Mouse (Mus musculus) regulatory T cell (primary cell): Measurements from ENCODE around the gene Map1b.

Experiments used
- in situ Hi-C: fragments of 300-600 bp; cut with MboI, MseI; formaldehyde crosslinking; loops from one replicate; pipeline ENCODE4 v1.15.1; 2025; ENCODE audit warnings: high pct_unique_total_duplicates

The Map1b gene

DNA sequence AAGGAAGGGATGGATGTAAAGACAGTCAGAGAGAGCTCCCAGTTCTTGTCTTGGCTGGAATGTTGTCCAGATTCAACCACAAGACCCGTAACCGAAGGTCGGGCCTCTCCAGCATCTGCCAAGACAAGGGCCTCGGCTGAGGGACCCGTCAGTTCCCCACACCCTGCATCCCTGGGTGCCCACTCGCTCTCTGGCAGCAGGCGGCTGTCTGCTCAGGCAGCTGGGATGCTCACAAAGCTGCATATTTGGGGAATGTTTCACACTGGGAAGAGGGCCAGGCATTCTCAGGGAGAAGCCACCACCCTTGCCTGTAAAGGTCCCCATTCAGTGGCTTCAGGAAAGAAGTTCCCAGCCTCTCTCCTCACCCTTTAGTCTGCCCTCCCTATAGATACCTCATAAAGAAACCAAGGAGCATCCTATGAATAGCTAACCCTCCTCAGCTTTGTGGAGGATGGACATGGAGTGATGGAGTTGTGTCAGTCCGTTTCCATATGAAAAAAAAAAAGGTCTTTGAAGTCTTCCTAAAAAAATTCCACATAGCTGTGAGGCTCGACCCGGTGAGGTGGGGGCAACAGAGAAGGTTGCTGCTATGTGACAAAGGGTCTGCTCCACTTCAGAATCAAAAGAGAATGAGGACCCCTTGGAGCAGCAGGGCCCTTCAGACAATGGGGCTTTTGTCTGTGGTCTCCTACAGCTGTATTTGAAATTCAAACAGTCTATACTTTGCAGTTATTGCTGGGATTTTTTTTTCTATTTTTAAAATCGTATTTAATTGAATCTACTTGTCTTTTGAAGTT is 68.7 kb downstream of the Map1b start:
- in situ Hi-C loops = no loop called here

DNA sequence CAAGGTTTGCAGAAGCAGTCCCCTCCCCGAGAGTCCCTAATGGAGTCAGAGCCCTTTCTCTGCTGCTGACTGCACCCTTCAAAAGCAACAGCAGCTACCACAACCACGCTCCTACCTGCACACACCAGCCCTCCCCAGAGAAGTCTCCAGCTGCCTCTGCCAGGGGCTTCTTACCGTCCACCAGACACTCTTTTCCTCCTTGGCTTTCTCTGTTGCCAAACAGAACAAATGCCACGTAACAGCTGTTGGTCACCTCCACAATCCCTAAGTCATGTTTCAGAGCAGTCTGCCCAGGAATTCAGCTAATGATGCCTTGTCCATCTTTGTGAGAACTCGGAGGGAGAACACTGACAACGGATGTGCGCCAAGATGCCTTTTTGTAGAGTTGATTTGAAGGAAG is 69.3 kb downstream of the Map1b start:
- in situ Hi-C loops = no loop called here

DNA sequence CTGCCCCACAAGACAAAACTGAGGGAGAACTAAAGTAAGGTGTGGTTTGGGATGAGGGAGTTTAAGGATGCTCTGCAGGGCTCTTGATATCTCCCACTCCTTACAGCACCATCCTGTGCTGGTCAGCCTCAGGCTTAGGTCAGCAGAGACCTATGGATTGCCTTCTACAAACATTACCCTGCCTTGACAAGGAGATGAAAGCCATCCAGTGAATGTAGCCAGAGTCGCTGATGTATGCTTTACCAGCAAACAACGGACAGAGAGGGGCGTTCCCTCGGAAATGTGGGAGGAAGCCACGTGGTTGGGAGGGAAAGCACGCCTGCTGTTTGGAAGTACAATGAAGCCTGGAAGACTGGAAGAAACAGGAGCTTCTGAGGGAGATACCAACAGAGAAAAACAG is 71.5 kb downstream of the Map1b start:
- in situ Hi-C loops = no loop called here

DNA sequence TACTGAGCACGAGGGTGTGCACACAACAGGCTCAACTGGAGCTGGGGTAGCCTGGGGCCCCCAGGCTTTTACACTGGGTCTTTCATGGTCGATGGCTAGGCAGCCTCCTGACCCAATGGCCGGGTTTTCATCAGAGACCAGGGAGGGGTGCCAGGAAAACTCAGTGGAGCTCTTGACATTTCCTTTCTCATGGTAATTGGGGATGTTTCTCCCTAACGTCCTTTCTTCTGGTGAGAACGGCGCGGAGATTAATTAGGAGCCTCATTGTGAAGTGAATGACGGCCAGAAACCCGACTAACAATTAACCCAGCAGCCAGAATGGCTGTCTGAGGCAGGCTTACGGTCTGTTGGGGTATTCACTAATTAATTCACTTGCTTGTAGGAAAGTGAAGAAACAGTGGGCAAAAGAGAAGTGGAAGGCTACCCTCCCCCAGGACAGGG is 71.9 kb downstream of the Map1b start:
- in situ Hi-C loops = no loop called here

DNA sequence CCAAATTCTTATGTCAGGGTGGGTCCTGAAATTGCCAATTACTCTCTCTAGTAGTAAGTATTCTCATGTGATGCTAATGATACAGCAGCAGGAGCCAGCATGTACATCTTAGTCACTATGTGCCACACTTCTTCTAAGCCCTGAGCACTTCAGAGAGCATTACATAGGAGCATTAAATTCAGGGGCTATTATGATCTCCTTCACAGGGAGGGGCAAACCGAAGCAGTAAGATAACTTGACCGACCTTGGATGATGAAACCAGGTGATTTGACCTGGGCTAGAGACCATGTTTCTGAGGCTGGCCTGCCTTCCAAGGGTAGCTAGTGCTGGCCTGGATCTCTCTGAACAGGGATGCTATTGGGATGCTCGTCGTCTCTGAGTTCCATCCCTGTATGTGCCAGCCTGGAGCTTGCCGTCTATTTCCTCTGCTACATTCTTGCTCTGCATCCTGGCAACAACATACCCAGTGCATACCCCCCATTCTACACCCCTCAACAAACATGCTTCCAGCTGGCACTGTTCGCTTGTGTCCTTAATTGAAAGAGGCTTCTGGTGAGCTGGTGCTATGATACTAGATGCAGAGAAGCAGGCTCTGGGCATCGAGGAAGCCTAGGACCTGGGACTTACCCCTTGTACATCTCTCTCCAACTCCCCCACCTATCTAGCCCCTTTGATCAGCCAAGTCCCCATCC is 72.7 kb downstream of the Map1b start:
- in situ Hi-C loops = no loop called here

DNA sequence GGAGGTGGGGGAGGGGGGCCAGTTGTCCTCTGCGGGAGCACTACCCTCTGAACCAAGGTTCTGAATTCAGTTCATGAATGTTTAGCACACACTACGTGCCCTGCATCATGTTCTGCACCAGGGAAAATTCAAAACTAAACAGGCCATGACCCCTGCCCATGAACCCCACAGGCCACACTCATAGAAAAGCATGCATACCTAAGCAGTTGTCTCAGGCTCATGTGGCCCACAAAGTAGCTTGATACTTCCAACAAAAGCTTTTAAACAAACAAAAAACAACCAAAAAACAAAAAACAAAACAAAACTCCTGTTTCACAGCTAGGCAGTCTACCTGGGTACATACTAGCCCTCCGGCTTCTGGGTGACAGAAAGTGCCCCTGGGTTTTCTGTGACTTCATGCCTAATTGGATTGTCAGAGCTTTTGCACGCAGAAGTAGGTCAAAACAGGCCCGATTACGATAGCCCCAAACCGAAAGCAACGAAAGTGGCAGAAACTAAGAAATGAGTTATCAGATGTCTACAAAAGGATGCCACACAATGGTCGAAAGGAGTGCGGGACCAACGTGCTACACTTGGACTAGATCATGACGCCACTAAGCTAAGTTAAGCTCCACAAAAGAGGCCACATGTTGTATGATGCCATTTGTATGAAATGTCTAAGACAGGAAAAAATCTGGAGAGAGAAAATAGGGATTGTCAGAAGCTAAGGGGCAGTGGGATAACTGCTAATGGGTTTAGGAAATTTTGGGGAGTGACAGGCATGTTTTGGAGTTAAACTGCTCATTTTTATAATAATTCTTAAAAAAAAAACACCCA is 73.7 kb downstream of the Map1b start:
- in situ Hi-C loops = no loop called here

DNA sequence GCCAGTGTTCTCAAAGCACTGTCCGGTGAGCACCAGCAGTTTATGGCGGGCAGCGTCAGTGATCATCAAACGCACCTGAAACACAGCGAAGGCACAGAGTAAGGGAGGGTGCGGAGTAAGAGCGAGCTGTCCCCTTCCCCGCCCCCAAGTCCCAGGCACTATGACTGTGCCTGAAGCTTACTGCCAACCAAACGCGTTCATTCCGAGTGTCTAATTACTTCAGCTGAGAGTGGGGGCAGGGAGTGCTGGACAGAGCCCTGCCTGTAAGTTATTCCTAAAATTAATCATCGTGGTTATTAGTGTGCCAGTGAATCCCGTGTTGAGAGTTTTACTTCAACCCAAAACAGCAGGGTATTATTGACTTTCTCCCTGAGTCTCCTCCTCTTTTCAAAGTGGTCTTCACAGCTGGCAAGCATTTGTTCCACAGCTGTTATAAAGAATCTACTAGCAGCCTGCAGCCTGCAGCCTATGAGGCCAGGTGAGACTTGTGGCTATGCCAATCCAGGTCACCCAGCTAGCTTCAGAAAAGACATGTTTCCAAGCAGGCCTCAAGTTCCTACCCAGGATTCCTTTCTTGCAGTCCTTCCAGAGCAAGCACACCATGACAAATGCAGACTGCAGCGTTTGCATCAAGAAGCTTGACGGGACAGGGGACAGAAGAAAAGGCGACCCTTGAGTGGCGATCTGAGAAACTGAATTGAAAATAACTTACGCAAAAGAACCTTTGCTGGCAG is 74.5 kb downstream of the Map1b start:
- in situ Hi-C loops = no loop called here

DNA sequence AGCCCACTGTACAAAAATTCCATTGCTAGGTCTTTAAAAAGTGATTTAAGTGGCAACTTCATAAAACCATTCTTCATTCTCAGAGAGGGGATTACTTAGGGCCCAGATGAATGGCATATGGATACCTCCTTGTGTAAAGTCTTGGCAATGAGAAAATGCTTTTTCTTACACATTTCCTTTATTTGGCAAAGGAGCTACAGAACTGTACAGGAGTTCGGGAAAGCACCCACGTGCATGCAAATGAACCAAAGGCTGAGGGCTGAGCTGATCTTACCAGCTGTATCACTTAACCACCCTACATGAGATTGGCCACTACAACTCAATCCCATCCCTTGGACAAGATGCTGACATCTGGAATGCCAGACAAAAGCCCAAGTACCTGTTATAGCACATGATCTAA is 76.1 kb downstream of the Map1b start:
- in situ Hi-C loops = no loop called here

DNA sequence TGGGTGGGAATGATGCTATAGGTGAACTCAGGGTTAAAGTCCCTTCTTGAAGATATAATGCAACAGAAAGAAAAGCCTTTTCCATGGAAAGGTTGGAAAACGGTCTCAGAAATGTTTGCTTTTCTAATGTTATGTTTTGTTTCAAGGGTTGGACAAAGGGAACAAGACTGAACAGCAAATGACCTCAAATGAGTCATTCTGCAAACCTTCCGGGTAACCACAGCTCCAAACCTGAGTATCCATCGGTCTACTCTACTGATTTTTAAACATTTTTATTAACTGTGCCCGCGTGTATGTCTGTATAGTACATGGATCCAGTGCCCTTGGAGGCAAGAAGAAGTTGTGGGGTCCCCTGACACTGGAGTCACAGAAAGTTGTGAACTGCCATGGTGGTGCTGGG is 77.0 kb downstream of the Map1b start:
- in situ Hi-C loops = no loop called here

DNA sequence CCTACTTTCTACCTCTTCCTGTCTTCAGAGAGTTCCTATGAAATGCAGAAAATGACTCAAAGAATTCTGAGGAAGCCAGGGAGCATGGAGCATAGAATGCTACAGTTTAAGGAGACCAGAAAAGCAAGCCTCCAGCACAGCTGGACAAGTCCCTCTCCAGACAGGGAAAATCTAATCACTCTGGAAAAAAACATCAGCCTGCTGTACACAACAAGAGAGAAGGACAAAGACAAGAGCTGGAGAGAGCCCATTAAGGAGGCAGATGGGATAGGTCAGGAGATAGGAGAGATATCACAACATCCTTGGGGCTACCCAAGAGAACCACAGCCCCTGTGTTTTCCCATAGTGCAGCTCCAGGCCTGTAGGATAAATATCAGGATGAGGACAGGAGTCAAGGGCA is 79.3 kb downstream of the Map1b start:
- in situ Hi-C loops = no loop called here

DNA sequence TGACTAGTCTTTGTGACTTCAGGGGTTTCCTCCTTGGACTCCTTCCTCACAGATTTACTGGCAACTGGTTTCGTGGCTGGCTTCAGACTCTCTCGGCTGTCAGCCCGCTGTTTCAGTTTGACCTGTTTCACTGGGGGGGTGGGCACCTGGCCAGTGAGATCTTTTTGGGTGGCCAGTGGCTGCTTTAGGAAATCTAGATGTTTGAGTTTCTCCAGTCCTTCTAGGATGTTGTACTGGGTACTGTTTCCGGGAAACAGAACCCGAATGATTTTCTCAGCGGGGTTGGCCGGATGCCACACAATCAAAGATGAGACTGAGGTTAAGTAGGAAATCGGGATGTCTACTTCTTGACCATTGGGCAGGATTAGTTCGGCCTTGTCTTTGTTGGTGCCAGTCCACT is 81.8 kb downstream of the Map1b start:
- in situ Hi-C loops = no loop called here

DNA sequence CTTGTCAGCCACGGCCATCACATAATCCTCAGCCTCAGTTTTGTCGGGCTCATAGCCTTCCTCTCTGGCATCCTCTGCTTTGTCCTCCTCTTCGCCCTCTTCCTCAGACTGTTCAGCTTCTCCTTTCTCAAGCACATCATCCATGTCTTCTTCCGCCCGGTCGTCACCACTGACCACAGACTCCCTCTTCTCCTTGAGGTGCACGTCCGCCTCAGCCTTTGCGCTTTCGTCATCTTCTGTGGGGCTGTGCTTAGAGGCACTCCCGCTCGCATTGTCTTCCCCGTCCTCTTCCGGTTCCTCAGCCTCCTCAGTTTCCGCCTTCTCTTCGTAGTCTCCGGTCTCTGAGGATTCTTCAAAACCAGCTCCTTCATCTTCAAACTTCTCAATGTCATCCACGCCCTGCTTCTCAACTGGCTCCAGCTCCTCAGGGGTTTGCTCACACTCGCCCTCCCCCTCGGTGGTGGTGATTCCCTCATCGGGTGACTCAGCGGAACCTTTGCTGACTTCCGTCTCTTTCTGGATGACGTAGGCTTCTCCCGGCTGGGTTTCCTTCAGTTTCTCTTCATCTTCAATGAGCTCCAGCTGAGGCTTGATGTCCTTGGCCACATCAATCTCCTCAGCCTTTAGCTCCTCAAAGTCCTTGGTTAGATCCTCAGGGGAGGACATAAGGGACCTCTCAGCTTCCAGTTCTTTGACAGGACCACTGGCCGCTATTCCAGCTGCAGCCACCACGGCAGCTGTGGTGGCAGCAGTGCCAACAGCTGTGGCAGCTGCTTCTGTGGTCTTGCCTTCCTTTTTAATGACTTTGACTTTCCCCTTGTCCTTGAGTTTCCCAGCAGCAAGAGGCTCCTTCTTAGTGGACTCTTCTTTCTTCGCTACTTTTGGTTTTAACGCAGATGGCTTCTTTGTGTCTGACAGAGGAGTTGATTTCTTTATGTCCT is 83.0 kb downstream of the Map1b start:
- in situ Hi-C loops = no loop called here

DNA sequence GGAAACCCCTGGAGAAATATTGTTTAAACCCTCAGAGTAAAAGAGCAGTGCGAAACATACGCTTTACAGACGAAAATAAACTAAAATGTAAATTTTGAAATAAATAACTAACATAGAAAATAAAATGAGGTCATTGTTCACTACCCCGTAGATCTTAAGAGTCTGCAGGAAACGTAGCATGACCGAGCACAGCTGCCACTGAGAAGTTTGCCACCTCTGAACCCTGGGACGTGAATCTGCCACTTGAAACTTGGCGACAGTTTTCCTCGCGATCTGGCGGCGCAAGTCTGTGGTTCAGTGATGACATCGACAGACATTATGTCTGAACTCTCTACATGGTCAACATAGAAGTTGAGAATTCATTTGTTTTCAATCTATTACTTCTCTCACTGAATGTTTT is 92.8 kb downstream of the Map1b start:
- in situ Hi-C loops = no loop called here

DNA sequence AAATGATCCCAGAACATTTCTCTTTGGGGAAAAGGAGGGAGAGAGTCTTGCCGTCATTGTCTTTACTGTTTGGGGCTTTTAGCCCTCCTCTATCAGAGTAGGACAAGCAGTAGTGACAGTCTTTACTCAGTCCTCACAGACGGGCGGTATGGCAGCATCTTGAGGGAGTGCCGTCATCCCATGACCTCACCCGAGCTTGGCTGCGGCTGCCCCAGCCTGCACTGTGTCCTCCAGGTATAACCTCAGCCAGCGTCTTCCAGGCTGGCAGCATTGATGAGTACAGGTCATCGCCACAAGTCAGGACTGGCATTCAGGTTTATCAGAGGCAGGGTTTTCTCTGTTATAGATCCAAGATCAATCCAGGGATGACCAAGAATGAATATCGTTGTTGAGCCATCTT is 99.7 kb downstream of the Map1b start:
- in situ Hi-C loops = no loop called here

DNA sequence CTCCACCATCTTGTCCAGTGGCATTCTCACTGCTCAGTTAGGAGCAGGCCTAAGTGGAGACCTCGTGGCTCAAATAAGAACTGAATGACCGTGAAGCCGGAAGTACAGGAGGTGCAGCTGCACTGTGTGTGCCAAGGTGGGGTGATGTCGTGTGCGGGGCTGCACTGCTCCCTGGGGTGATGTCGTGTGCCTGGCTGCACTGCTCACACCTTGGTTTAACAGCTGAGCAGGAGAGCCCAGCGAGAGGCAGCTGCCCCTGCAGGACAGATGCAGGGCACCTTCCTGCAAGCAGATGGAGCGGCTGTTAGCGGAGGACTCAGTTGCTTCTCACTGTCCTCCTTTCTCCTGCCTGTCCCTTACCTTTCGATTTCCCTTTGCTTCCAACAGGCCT is 102.0 kb downstream of the Map1b start:
- in situ Hi-C loops = no loop called here

DNA sequence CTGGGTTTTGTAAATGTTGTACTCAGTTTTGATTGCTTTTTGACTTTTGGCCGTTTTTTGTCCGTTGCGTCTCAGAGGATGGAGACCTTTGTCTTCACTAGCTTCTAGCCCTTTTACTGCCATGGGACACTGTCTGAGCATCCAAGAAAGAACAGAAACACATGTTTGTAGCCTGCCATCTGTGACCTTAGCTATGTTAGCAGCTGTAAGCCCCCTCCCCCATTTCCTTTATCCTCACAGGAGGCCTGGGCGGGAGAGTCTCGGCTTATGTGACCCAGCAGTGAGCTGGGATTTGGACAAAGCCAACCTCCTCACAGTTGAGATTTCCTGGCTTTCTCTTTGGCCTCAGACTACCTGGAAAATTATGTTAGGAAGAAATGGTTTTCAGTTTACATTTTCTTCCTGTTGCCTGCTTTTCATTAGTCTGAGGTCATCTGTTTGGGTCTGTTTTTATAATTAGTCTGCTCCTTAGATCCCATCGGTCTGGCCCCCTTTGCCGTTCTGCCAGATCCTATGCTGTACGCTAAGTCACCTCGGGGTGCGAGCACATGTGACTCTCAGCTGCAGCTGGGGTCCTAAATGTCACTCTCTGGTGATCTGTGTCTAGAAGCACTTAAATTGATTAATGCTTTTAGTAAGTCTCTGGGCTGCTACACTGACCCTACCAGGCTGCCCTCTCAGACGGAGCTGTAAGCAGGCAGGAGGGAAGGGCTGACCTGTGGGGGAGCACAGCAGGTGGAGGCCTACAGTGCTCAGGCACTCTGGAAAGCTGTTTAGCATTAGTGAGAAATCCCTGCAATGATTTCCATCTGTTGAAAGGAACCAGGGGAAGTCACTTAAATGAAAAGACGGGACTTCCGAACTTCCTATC is 102.6 kb downstream of the Map1b start:
- in situ Hi-C loops = no loop called here

DNA sequence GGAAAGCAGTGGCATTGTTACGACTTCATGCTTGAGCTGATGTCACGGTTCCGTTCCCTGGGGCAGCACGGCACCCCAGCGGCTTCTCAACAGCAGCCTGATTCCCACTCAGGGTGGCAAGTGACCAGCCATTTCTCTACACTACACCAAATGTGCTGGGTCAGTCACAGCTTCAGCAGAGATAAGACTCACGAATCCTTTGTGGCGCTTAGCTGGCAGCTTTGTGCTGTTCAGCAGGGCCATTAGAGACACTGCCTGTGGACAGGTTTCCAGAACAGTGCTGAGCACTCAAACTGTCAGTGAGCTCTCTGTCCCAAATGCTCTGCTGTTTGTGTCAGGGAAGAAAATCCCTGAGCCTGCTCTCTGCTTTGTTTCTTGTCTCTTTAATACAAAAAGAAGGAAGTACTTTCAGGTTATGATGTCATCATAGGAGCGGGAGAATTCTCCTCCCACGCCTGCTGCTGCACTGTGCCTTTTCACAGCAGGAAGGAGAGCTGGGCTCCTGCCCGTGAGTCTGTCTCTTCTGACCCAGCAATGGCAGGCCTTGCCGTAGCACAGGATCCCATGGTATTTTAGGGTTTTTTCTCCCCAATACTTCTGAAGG is 103.8 kb downstream of the Map1b start:
- in situ Hi-C loops = no loop called here

DNA sequence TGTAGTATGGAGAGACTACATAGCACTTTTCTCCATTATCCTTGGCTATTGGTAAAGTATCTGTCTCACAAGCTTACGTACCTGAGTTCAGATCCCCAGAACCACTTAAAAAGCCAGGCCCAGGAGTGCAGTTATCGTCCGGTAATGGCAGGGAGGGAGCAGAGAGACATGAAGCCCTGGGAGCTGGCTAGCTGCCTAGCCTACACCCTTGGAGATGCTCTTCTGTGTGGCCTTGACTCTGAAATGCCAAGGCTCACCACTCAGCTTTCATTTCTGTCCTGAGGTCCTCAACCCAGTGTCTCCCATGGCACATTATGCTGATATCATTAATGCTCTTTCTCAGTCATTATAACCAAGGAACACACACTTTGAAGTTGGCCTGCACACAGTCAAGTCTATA is 104.6 kb downstream of the Map1b start:
- in situ Hi-C loops = no loop called here
